Mouse (Mus musculus) neural tube, embryonic 13.5 days (tissue): ENCODE data around the gene Trim46. TPM values are rescaled to one million over a fixed set of nuclear protein-coding genes. Genes with fewer than 3 reads are reported as not detected.
A peak's percentile ranks its signal among the peaks of the same experiment; 100 is the strongest.

ENCODE experiments used
- ATAC-seq: fragments of 200-750 bp; cut with Nextera tagmentation; 2 replicates; pipeline ENCODE4 v1.8.0; 2017; ENCODE audit warnings: low read depth, mild to moderate bottlenecking, moderate TSS enrichment, moderate library complexity
- H3K27ac ChIP-seq: fragments of 300-500 bp; sonication (generic); replicated peaks from 2 replicates; pipeline ENCODE4 v1.5.1; 2015; ENCODE audit warnings: moderate library complexity, mild to moderate bottlenecking, inconsistent platforms
- H3K27me3 ChIP-seq: fragments of 300-500 bp; sonication (generic); 2 replicates; pipeline ENCODE4 v1.6.1; 2015; ENCODE audit warnings: mild to moderate bottlenecking, inconsistent platforms
- H3K36me3 ChIP-seq: fragments of 300-500 bp; sonication (generic); 2 replicates; pipeline ENCODE4 v1.6.1; 2015; ENCODE audit warnings: mild to moderate bottlenecking, inconsistent platforms
- H3K4me1 ChIP-seq: fragments of 300-500 bp; sonication (generic); replicated peaks from 2 replicates; pipeline ENCODE4 v1.6.1; 2015; ENCODE audit warnings: inconsistent platforms
- H3K4me2 ChIP-seq: fragments of 300-500 bp; sonication (generic); 2 replicates; pipeline ENCODE4 v1.6.1; 2015; ENCODE audit warnings: inconsistent platforms, mild to moderate bottlenecking, moderate library complexity
- H3K4me3 ChIP-seq: fragments of 300-500 bp; sonication (generic); 2 replicates; pipeline ENCODE4 v1.5.1; 2015; ENCODE audit warnings: mild to moderate bottlenecking, inconsistent platforms
- H3K9ac ChIP-seq: fragments of 300-500 bp; sonication (generic); 2 replicates; pipeline ENCODE4 v1.6.1; 2015; ENCODE audit warnings: moderate library complexity, mild to moderate bottlenecking, inconsistent platforms
- H3K9me3 ChIP-seq: fragments of 300-500 bp; sonication (generic); 2 replicates; pipeline ENCODE4 v1.6.1; 2016; ENCODE audit warnings: inconsistent platforms
- WGBS: fragments of 180-500 bp; shearing (Covaris S2); methylation state at CpG from one replicate; pipeline ENCODE4 v1.1.7; 2015; 5-methylcytosine and 5-hydroxymethylcytosine counted together
- polyA plus RNA-seq: library from polyadenylated mRNA; unstranded; fragments of >200 nt; fragmentation: Nextera tagmentation; extraction: Ambion mirVana; gene quantifications from 2 replicates; pipeline ENCODE4 v1.2.1, GENCODE M21; 2015

Gene Trim46
- polyA plus RNA-seq, 1 experiment from 2014 or later: 55.9 TPM

DNA sequence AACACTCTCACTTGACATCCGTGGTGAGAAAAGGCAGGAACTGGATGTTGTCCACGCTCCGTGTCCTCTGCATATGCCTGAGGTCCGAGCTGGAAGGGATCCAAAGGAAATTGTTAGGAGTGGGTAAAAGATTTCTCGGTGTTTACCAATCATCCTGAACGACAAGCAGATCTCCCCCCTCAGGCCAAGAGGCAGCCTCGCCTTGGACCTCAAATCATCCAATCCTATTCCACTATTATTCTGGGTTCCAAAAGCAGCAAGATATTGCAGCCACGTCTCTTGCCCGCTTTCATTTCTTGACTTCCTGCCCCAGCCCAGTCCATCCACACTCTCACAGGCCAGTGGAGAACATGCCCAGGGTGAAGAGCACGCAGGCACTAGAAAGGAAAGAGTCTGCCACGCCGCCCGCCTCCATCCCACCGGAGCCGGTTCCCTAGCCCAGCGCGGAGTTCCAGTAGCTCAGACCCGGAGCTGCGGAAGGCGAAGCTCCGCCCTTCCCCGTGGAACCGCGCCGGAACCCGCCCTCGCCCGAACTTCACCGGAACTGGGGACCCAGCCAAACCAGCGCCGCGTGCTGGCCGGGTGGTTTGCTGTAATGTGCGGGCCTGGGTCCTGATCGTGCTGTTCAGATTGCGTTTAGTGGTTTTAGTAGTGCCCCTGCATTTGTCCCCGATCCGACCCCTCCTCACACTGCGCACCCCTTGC, 24.1 kb upstream of the Trim46 start, which contains the start of gene Slc50a1:
Gene Slc50a1, minus strand, starts transcription at position 520 of the 705 bp plus-strand sequence.
- peak within 1 kb of the TSS; percentile 74 for H3K27ac ChIP-seq
- no peaks in the 10 kb centered on the region for H3K36me3 ChIP-seq
- H3K27me3 ChIP-seq: no peaks in the 10 kb centered on the region
- peak; percentile 21 for ATAC-seq
- H3K9me3 ChIP-seq: no peaks in the 10 kb centered on the region
- peak within 1 kb of the TSS; percentile 51 for H3K4me3 ChIP-seq
- H3K4me2 ChIP-seq: peak within 1 kb of the TSS; percentile 81
- H3K4me1 ChIP-seq: peaks cover 52% of the 10 kb centered on the region
- peak within 1 kb of the TSS; percentile 80 for H3K9ac ChIP-seq
- 4% methylated on average over 39 of the region's 39 CpGs for WGBS

DNA sequence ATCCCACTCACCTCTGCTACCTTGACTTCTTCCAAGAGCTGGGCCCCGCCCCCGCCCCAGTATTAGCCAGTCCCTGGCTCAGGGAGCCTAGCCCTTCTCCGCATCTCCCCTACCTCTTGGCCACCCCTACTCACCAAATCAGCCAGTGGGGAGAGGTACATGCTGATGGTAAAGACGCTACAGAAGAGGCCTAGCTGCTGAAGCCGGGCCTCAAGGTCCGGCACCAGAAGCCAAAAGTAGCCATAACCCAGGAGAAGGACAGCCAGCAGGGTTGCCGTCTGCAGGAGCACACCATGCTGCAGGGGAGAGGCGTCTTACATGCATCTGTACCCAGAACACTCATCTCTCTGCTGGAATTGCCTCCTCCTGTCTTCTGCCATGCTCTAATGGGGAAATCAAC, 22.8 kb upstream of the Trim46 start:
- Histone ChIP-seq H3K4me1 (peaks cover 52% of the 10 kb centered on the region), H3K36me3 (no peaks in the 10 kb centered on the region), H3K4me3 (peak overlapping the region; percentile 51), H3K27me3 (no peaks in the 10 kb centered on the region), H3K4me2 (peak overlapping the region; percentile 81), H3K27ac (no peak overlapping the region), H3K9ac (peak overlapping the region; percentile 53; the same call in 1 of the 2 replicates), H3K9me3 (no peaks in the 10 kb centered on the region)
- 55% methylated on average over 8 of the region's 8 CpGs for WGBS
- no peak for ATAC-seq

DNA sequence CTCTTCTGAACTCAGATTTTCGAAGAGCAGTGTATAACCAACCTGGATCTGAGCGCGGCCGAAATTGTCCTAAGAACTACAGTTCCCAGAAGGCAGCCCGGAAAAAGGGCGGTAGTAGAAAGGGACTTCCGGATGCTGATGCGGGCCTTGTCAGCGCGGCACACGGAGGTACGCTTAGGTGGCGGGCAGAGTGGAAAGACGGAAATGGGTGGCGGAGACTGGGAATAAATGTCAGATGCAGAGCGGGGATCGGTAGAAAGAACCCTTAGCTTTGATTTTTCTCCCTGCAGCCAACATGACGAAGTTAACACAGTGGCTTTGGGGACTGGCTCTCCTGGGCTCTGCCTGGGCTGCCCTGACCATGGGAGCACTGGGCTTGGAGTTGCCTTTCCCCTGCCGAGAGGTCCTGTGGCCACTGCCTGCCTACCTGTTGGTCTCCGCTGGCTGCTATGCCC, 20.4 kb upstream of the Trim46 start:
- Histone ChIP-seq H3K4me1 (peaks cover 45% of the 10 kb centered on the region), H3K27me3 (no peaks in the 10 kb centered on the region), H3K4me3 (peak overlapping the region; percentile 72), H3K9ac (peak overlapping the region; percentile 93), H3K27ac (peak overlapping the region; percentile 85), H3K4me2 (peak overlapping the region; percentile 95), H3K9me3 (no peaks in the 10 kb centered on the region), H3K36me3 (no peaks in the 10 kb centered on the region)
- WGBS: under 1% methylated on average over 20 of the region's 20 CpGs
- peak; percentile 87 for ATAC-seq

DNA sequence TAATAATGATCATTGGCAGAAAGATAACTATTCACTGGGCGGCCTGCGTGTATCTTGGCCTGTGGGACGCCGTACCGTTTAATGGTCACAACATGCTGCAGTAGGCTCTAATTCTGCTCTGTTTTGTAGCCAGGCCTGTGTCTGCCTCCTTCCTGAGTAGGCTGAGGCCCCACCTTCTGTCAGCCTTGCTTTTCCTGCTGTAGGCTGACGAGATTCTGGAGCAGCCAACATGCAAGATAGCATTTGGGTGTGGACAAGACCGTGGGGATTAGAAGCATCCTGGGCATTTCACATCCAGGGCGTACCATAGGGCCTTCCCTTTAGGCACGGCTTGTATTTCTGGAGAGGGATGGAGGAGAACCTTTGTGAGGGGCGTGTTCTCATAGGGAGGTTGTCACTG, 16.3 kb upstream of the Trim46 start:
- Histone ChIP-seq H3K4me3 (no peak overlapping the region), H3K9ac (no peak overlapping the region), H3K27me3 (no peaks in the 10 kb centered on the region), H3K9me3 (no peaks in the 10 kb centered on the region), H3K36me3 (no peaks in the 10 kb centered on the region), H3K4me2 (no peak overlapping the region), H3K4me1 (peaks cover 13% of the 10 kb centered on the region), H3K27ac (no peak overlapping the region)
- 73% methylated on average over 10 of the region's 10 CpGs for WGBS
- ATAC-seq: no peak

DNA sequence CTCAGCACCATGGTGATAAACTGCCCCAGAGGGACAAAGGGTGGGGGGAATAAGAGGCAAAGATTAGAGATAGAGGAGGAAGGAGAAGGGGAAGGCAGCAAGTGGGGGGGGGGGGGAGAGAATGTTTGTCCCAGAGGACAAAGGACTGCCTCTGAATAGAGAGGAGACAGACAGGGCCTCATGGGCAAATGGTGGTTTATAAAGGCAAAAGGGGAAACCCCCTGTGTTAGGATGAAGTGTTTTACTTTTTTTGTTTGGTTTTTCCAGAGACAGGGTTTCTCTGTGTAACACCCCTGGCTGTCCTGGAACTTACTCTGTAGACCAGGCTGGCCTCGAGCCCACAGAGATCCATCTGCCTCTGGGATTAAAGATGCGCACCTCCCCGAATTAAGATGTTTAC, 14.1 kb upstream of the Trim46 start:
- WGBS: 77% methylated on average over 3 of the region's 3 CpGs
- no peak overlapping the region for H3K4me3 ChIP-seq

DNA sequence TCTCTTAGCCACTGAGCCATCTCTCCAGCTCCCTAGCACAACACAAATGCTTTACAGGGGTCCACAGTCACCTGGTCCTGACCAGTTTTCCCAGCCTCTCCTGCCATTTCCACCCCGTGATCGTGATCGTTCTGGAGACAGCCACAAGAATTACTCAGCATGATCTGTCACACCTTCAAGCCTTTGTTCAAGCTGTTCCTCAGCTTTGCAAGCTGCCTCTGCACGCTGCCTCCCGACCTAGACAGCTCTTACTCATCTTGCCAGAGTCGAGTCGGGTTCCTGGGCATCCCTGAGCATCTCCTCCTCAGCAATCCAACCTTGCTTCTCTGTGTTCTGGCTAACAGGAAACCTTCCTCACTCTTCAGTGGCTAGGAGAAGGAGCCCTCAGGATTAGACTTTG, 13.0 kb upstream of the Trim46 start, which contains the start of gene Dpm3:
Gene Dpm3, plus strand, starts transcription at position 283 of the 400 bp plus-strand sequence.
- Histone ChIP-seq H3K4me1 (no peaks in the 10 kb centered on the region), H3K9ac (no peak within 1 kb of the TSS), H3K27ac (no peak within 1 kb of the TSS), H3K36me3 (no peaks in the 10 kb centered on the region), H3K4me3 (no peak within 1 kb of the TSS), H3K9me3 (no peaks in the 10 kb centered on the region), H3K4me2 (no peak within 1 kb of the TSS), H3K27me3 (no peaks in the 10 kb centered on the region)
- 53% methylated on average over 7 of the region's 7 CpGs for WGBS
- ATAC-seq: no peak

More for the DNA sequence above, 14.1 kb upstream of the Trim46 start:
- H3K4me2 ChIP-seq: no peak overlapping the region
- no peaks in the 10 kb centered on the region for H3K27me3 ChIP-seq
- no peak overlapping the region for H3K27ac ChIP-seq
- H3K9me3 ChIP-seq: no peaks in the 10 kb centered on the region
- H3K9ac ChIP-seq: no peak overlapping the region
- no peaks in the 10 kb centered on the region for H3K4me1 ChIP-seq
- H3K36me3 ChIP-seq: no peaks in the 10 kb centered on the region
- ATAC-seq: no peak

DNA sequence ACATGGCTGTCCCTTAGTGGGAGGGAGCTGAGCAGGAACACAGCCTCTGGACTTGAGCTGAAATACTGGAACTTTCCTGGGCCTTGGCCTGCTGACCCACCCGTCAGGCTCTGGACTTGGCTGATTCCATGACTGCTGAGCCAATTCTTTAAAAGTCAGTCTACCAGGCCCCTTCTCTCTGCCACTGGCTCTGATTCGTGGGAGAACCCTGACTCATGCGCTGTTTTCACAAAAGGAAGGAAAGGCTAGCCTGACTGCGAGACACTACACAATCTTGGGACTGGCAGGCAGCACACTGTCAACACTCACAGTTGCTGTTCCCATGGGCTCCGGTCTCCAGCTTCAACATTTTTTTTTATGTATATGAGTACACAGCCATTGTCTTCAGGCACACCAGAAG, 10.1 kb upstream of the Trim46 start:
- H3K27me3 ChIP-seq: no peaks in the 10 kb centered on the region
- no peak overlapping the region for H3K4me3 ChIP-seq
- H3K4me2 ChIP-seq: no peak overlapping the region
- H3K27ac ChIP-seq: no peak overlapping the region
- no peak for ATAC-seq
- no peaks in the 10 kb centered on the region for H3K36me3 ChIP-seq
- H3K9ac ChIP-seq: no peak overlapping the region
- WGBS: 75% methylated on average over 5 of the region's 5 CpGs
- no peaks in the 10 kb centered on the region for H3K9me3 ChIP-seq
- H3K4me1 ChIP-seq: peaks cover 11% of the 10 kb centered on the region

DNA sequence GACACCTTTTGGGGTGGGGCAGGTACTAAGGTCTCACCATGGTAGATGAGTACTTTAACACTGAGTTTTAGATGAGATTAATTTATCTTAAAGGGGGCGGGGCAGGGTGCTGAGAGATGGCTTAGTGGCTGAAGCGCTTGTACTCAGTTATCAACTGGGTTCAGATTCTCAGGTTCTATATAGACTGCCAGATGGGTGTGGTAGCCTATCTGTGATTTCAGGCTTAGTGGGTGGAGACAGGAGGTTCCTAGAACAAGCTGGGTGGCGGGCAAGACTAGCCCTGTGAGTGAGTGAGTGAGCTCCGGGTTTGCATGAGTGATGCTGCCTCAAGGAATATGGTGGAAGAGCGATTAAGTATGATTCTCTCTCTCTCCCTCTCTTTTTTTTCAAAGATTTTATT, 8.9 kb upstream of the Trim46 start:
- no peak for ATAC-seq
- H3K4me1 ChIP-seq: peaks cover 19% of the 10 kb centered on the region
- no peak overlapping the region for H3K9ac ChIP-seq
- no peak overlapping the region for H3K27ac ChIP-seq
- H3K4me3 ChIP-seq: no peak overlapping the region
- no peaks in the 10 kb centered on the region for H3K27me3 ChIP-seq
- 91% methylated on average over 5 of the region's 5 CpGs for WGBS
- no peak overlapping the region for H3K4me2 ChIP-seq
- H3K36me3 ChIP-seq: no peaks in the 10 kb centered on the region
- H3K9me3 ChIP-seq: no peaks in the 10 kb centered on the region

DNA sequence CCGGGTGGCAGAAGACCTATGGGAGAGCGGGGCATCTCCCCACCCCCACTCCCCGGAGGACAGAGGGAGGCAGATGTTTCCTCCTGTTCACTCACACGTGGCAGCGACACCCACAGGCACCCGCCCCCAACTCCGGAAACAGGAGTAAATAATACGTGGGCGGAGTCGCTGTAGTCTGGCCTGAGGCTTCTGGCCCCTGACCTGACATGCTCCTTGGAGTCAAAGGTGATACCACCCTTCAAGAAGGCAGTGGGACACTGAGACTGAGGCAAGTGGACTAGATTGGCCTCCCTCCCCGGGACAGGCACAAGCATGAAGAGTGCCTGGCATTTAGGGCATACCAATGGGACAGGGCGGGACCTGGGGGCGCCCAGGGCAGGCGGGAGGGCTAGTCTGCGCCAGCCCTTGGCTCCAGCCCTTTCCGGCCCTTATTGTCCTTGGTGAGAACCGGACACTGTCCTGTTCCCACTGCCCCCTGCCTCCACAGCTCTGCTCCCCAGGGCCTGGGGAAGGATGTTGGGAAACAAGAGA, 5.3 kb upstream of the Trim46 start:
- Histone ChIP-seq H3K27ac (no peak overlapping the region; the same call in 1 of the 2 replicates), H3K27me3 (no peaks in the 10 kb centered on the region), H3K9ac (peak overlapping the region; percentile 22; the same call in 1 of the 2 replicates), H3K4me3 (no peak overlapping the region), H3K36me3 (peaks cover 11% of the 10 kb centered on the region), H3K4me2 (peak overlapping the region; percentile 39), H3K9me3 (no peaks in the 10 kb centered on the region), H3K4me1 (peaks cover 34% of the 10 kb centered on the region)
- no peak for ATAC-seq
- 8% methylated on average over 17 of the region's 17 CpGs for WGBS

DNA sequence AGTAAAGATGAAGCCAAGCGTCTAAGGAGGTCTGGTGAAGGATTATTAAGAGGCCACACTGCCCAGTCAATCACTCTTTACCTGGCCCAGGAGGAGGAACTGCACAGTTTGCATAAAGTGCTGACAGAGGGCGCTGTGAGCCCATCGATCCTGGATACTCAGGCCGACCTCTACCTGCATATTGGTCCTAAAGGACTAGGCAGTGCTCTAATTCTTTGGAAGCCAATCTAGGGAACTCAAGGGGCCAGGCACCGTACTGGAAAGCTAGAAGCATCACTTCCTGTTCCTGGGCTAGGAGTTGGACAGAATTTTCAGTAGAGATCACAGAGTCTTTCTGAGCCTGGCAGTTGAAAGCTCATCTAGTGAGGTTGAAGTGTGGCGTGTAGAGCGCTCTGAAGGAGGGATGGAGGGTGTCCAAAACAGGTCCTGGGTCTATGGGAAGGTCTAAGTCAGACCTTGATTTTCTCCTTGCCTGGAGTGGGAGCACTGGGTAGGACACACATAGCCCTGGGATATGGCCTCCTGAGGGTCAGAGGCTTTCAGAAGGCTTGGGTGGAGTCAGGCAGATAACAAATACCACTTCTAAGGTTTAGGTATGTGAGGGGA, 4.4 kb upstream of the Trim46 start:
- WGBS: 22% methylated on average over 7 of the region's 7 CpGs

DNA sequence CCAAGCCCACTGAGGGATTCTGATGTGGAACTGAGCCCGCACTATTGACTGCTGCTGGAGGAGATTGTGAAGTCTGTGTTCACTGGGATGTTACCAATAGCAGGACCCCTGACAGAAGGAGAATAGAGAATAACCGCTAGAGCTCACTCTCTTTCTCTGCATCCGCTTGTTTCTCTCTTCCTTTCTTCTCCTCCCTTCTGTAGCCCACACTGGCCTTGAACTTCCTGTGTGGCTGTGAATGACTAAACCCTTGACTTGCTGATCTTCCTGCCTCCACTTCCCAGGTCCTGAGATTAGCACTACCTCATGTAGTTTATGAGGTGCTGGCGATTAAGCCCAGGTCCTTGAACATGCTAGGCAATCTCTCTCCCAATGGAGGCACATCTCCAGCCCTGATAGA, 1.4 kb upstream of the Trim46 start:
- Histone ChIP-seq H3K4me3 (peak overlapping the region; percentile 63), H3K4me2 (peak overlapping the region; percentile 90), H3K4me1 (peaks cover 65% of the 10 kb centered on the region), H3K27ac (no peak overlapping the region), H3K36me3 (peaks cover 15% of the 10 kb centered on the region), H3K9ac (peak overlapping the region; percentile 82), H3K27me3 (no peaks in the 10 kb centered on the region), H3K9me3 (no peaks in the 10 kb centered on the region)
- WGBS: 85% methylated on average over 4 of the region's 4 CpGs
- ATAC-seq: no peak

More for the DNA sequence above, 4.4 kb upstream of the Trim46 start:
- no peaks in the 10 kb centered on the region for H3K27me3 ChIP-seq
- H3K4me2 ChIP-seq: no peak overlapping the region
- ATAC-seq: no peak
- no peak overlapping the region for H3K4me3 ChIP-seq
- peaks cover 40% of the 10 kb centered on the region for H3K4me1 ChIP-seq
- no peak overlapping the region for H3K9ac ChIP-seq
- H3K36me3 ChIP-seq: peaks cover 11% of the 10 kb centered on the region
- H3K9me3 ChIP-seq: no peaks in the 10 kb centered on the region
- H3K27ac ChIP-seq: peak overlapping the region; percentile 4; the same call in 1 of the 2 replicates

DNA sequence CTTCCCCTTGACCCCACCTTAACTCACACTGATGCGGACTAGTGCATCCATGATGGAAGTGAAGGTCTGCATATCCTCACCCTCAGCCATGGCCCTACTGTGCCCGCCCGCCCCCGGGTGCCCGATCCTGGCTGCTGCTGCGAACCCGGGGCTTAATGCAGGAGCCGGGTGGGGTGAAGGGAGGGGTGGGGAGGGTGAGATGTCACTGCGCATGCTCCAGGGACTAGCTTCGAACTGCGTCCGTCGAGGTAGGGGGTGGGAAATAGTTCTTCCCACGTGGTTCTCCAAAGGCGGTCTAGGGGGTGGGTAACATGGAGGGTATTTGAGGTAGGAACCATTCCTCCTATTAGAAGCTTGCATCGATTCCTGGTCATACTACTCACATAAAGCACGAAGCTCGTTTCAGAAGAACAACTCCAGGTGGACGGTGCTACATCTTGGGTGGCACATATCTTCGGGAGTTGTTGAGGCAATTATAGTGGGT, 379 bp downstream of the Trim46 start, which contains the start of gene Krtcap2:
Gene Krtcap2, plus strand, starts transcription at position 279 of the 484 bp plus-strand sequence.
- H3K27ac ChIP-seq: peak within 1 kb of the TSS; percentile 96
- H3K4me1 ChIP-seq: peaks cover 54% of the 10 kb centered on the region

More for the DNA sequence above, 379 bp downstream of the Trim46 start, which contains the start of gene Krtcap2:
- H3K9me3 ChIP-seq: no peaks in the 10 kb centered on the region
- H3K27me3 ChIP-seq: no peaks in the 10 kb centered on the region
- peak; percentile 73 for ATAC-seq
- 2% methylated on average over 19 of the region's 20 CpGs for WGBS
- peak within 1 kb of the TSS; percentile 63 for H3K4me3 ChIP-seq
- peaks cover 32% of the 10 kb centered on the region for H3K36me3 ChIP-seq
- peak within 1 kb of the TSS; percentile 82 for H3K9ac ChIP-seq
- H3K4me2 ChIP-seq: peak within 1 kb of the TSS; percentile 90
